Mouse (Mus musculus): Measurements from ENCODE around the gene Lrwd1. TPM values are rescaled to one million over a fixed set of nuclear protein-coding genes. Genes with fewer than 3 reads are reported as not detected.
"Not testable (repeated sequence)": the region's sequence is repeated elsewhere in the genome, so short reads cannot be mapped to it uniquely, and the experiment has no call there.

Gene Lrwd1
- total RNA-seq, 2 experiments from 2014 or later: 6.5 to 7.0 TPM

GRCm38 (mm10) chr5:136152365-136152764, 16.5 kb upstream of the Lrwd1 start:
- intact Hi-C loops (cut with DNase I): no loop called here

GRCm38 (mm10) chr5:136149134-136149576, 13.3 kb upstream of the Lrwd1 start:
- DNase-seq; intact Hi-C loops (cut with DNase I): not testable (repeated sequence)

More at GRCm38 (mm10) chr5:136152365-136152764, 16.5 kb upstream of the Lrwd1 start:
- peak; percentile 41 to 61 for DNase-seq

GRCm38 (mm10) chr5:136147704-136148103, 11.8 kb upstream of the Lrwd1 start:
- DNase-seq: no peak
- intact Hi-C loops (cut with DNase I): no loop called here

GRCm38 (mm10) chr5:136146936-136147335, 11.1 kb upstream of the Lrwd1 start:
- intact Hi-C loops (cut with DNase I): no loop called here
- DNase-seq: no peak

- DNase-seq: peak; percentile 59 to 60
- intact Hi-C loops (cut with DNase I): no loop called here
Observed at GRCm38 (mm10) chr5:136144606-136145430, 8.9 kb upstream of the Lrwd1 start.

- intact Hi-C loops (cut with DNase I): no loop called here
Observed at GRCm38 (mm10) chr5:136143161-136143755, 7.4 kb upstream of the Lrwd1 start.

GRCm38 (mm10) chr5:136142746-136143145, 6.9 kb upstream of the Lrwd1 start:
- intact Hi-C loops (cut with DNase I): no loop called here

More at GRCm38 (mm10) chr5:136143161-136143755, 7.4 kb upstream of the Lrwd1 start:
- no peak for DNase-seq

GRCm38 (mm10) chr5:136140057-136140482, 4.2 kb upstream of the Lrwd1 start:
- intact Hi-C loops (cut with DNase I): no loop called here
- peak; percentile 28 to 37 for DNase-seq

More at GRCm38 (mm10) chr5:136142746-136143145, 6.9 kb upstream of the Lrwd1 start:
- DNase-seq: no peak

GRCm38 (mm10) chr5:136139393-136139792, 3.5 kb upstream of the Lrwd1 start:
- no peak for DNase-seq
- intact Hi-C loops (cut with DNase I): loop anchor here (5.0 kb wide), 1 partner anchor 113 kb away; no protein-coding TSS in a partner anchor

GRCm38 (mm10) chr5:136137658-136138274, 1.9 kb upstream of the Lrwd1 start:
- intact Hi-C loops (cut with DNase I): loop anchor here (2.0 to 5.0 kb wide), 2 partner anchors 49 to 115 kb away; no protein-coding TSS in a partner anchor
- DNase-seq: peak; percentile 44 to 65

GRCm38 (mm10) chr5:136136292-136136990, 567 bp upstream of the Lrwd1 start:
- no peak for DNase-seq
- intact Hi-C loops (cut with DNase I): loop anchor here (2.0 to 5.0 kb wide), 2 partner anchors 50 to 116 kb away; no protein-coding TSS in a partner anchor

GRCm38 (mm10) chr5:136122165-136122564, 13.7 kb downstream of the Lrwd1 start:
- no peak for DNase-seq
- intact Hi-C loops (cut with DNase I): no loop called here

GRCm38 (mm10) chr5:136116784-136117112, 19.1 kb downstream of the Lrwd1 start:
- DNase-seq: no peak
- intact Hi-C loops (cut with DNase I): no loop called here

- intact Hi-C loops (cut with DNase I): no loop called here
- peak; percentile 97 to 98 for DNase-seq
Observed at GRCm38 (mm10) chr5:136115891-136116783, 19.7 kb downstream of the Lrwd1 start, which contains the start of gene Polr2j. Polr2j (plus strand) TSS chr5:136116631.

- DNase-seq; intact Hi-C loops (cut with DNase I): not testable (repeated sequence)
Observed at GRCm38 (mm10) chr5:136113546-136113945, 22.3 kb downstream of the Lrwd1 start.

- intact Hi-C loops (cut with DNase I): no loop called here
Observed at GRCm38 (mm10) chr5:136109042-136109441, 26.8 kb downstream of the Lrwd1 start.

GRCm38 (mm10) chr5:136108486-136108885, 27.4 kb downstream of the Lrwd1 start:
- intact Hi-C loops (cut with DNase I): no loop called here
- DNase-seq: no peak

More at GRCm38 (mm10) chr5:136109042-136109441, 26.8 kb downstream of the Lrwd1 start:
- DNase-seq: no peak

- DNase-seq: peak in 1 of 2 experiments; percentile 30
- intact Hi-C loops (cut with DNase I): no loop called here
Observed at GRCm38 (mm10) chr5:136104511-136104910, 31.4 kb downstream of the Lrwd1 start.
